Mouse (Mus musculus) liver, embryonic 14.5 days (tissue): ENCODE results near the gene Sectm1a. TPM values are rescaled to one million over a fixed set of nuclear protein-coding genes. Genes with fewer than 3 reads are reported as not detected.
"Not testable (repeated sequence)": the region's sequence is repeated elsewhere in the genome, so short reads cannot be mapped to it uniquely, and the experiment has no call there.

Experiments
- ATAC-seq: fragments of 200-750 bp; cut with Nextera tagmentation; 2 replicates; pipeline ENCODE4 v1.8.0; 2017; ENCODE audit warnings: moderate number of reproducible peaks, mild to moderate bottlenecking, moderate library complexity; ENCODE audit not compliant: insufficient read depth
- DNase-seq, 3 experiments: peaks; one replicate each; pipeline ENCODE4 v3.0.0-alpha.2; 2012 to 2013; ENCODE audit warnings: low read depth in 3 of 3, low spot score in 3 of 3
- H3K27ac ChIP-seq: fragments of 300-500 bp; sonication (generic); 2 replicates; pipeline ENCODE4 v1.5.1; 2014; ENCODE audit warnings: moderate library complexity, mild to moderate bottlenecking, control low read depth, inconsistent platforms
- H3K27me3 ChIP-seq: fragments of 300-500 bp; sonication (generic); 2 replicates; pipeline ENCODE4 v1.6.1; 2014; ENCODE audit warnings: mild to moderate bottlenecking, low read length, moderate library complexity; ENCODE audit not compliant: control insufficient read depth, insufficient read depth
- H3K36me3 ChIP-seq: fragments of 300-500 bp; sonication (generic); replicated peaks from 2 replicates; pipeline ENCODE4 v1.6.1; 2014; ENCODE audit warnings: low read depth; ENCODE audit not compliant: control insufficient read depth, insufficient read depth
- H3K4me1 ChIP-seq, 2 experiments: fragments of 200-500 bp in 1 of 2; fragments of 300-500 bp in 1 of 2; sonication (generic) in 1 of 2; replicated peaks; 2 replicates each; pipeline ENCODE4 v1.6.1; 2012 to 2014; ENCODE audit warnings: antibody characterized with exemption in 1 of 2, inconsistent platforms in 1 of 2, low read length in 1 of 2; ENCODE audit not compliant: control insufficient read depth in 2 of 2, insufficient read depth in 2 of 2
- H3K4me2 ChIP-seq: fragments of 300-500 bp; sonication (generic); 2 replicates; pipeline ENCODE4 v1.6.1; 2014; ENCODE audit warnings: low read depth, mild to moderate bottlenecking, control low read depth, moderate library complexity
- H3K4me3 ChIP-seq, 2 experiments: fragments of 200-500 bp in 1 of 2; fragments of 300-500 bp in 1 of 2; sonication (generic) in 1 of 2; 2 replicates each; pipeline ENCODE4 v1.5.1; 2012 to 2014; ENCODE audit warnings: low read depth in 2 of 2, low read length in 2 of 2, mild to moderate bottlenecking in 2 of 2, control low read depth in 1 of 2, inconsistent platforms in 1 of 2, moderate library complexity in 1 of 2; ENCODE audit not compliant: insufficient read depth in 1 of 2
- H3K9ac ChIP-seq: fragments of 300-500 bp; sonication (generic); replicated peaks from 2 replicates; pipeline ENCODE4 v1.6.1; 2014; ENCODE audit warnings: mild to moderate bottlenecking, control low read depth, moderate library complexity
- H3K9me3 ChIP-seq: fragments of 300-500 bp; sonication (generic); 2 replicates; pipeline ENCODE4 v1.6.1; 2016; ENCODE audit warnings: low read length, mixed read lengths; ENCODE audit not compliant: control insufficient read depth
- CTCF ChIP-seq: IDR thresholded peaks from 2 replicates; pipeline ENCODE4 v1.5.1; 2016; ENCODE audit warnings: antibody characterized with exemption, low read depth, control low read depth
- EP300 ChIP-seq: IDR thresholded peaks from 2 replicates; pipeline ENCODE4 v1.6.1; 2016; ENCODE audit warnings: antibody characterized with exemption, low read depth
- WGBS: fragments of 180-500 bp; shearing (Covaris S2); extraction: QIAGEN DNeasy Blood & Tissue Kit; methylation state at CpG from one replicate; pipeline ENCODE4 v1.1.7; 2014; ENCODE audit not compliant: insufficient replicate concordance; 5-methylcytosine and 5-hydroxymethylcytosine counted together
- polyA plus RNA-seq, 2 experiments: library from polyadenylated mRNA; depleted of rRNA in 1 of 2; stranded (reverse) in 1 of 2; unstranded in 1 of 2; fragments of >200 nt; fragmentation: Nextera tagmentation in 1 of 2; extraction: Ambion mirVana in 1 of 2; gene quantifications; 2 replicates each; pipeline versions ENCODE4 v1.2.1 to v1.2.3; 2012 to 2014

Sectm1a gene
- polyA plus RNA-seq, 2 experiments = 1.0 to 1.3 TPM

- no peaks in the 10 kb centered on the region for H3K36me3 ChIP-seq
- H3K27me3 ChIP-seq = no peaks in the 10 kb centered on the region
- WGBS = 45% methylated on average over 3 of the region's 3 CpGs
- H3K27ac ChIP-seq = no peak overlapping the region
- ATAC-seq = no peak
- no peaks in the 10 kb centered on the region for H3K9me3 ChIP-seq
- TF ChIP-seq CTCF (no peak), EP300 (no peak)
- H3K4me1 ChIP-seq = peaks cover 0 to 10% of the 10 kb centered on the region in 2 experiments
- H3K4me2 ChIP-seq = no peak overlapping the region
- H3K9ac ChIP-seq = no peak overlapping the region
- H3K4me3 ChIP-seq = no peak overlapping the region
- no peak for DNase-seq
Observed at GRCm38 (mm10) chr11:121082250-121082649, 1.2 kb upstream of the Sectm1a start.

- Histone ChIP-seq H3K4me2 (no peak overlapping the region), H3K9ac (no peak overlapping the region), H3K27ac (no peak overlapping the region), H3K4me3 (no peak overlapping the region), H3K9me3 (no peaks in the 10 kb centered on the region), H3K4me1 (peaks cover 0 to 8% of the 10 kb centered on the region in 2 experiments), H3K36me3 (no peaks in the 10 kb centered on the region), H3K27me3 (no peaks in the 10 kb centered on the region)
- DNase-seq (no peak), ATAC-seq (no peak)
- WGBS = 77% methylated on average over 8 of the region's 8 CpGs
- TF ChIP-seq EP300 (no peak), CTCF (no peak)
Observed at GRCm38 (mm10) chr11:121080330-121080729, 690 bp downstream of the Sectm1a start.

GRCm38 (mm10) chr11:121075655-121076054, 5.4 kb downstream of the Sectm1a start:
- Histone ChIP-seq H3K27me3 (no peaks in the 10 kb centered on the region), H3K4me2 (no peak overlapping the region), H3K9me3 (no peaks in the 10 kb centered on the region), H3K4me3 (no peak overlapping the region), H3K27ac (no peak overlapping the region), H3K9ac (no peak overlapping the region), H3K36me3 (no peaks in the 10 kb centered on the region), H3K4me1 (no peaks in the 10 kb centered on the region)
- DNase-seq (no peak), ATAC-seq (no peak)
- TF ChIP-seq CTCF = no peak
- no peak for TF ChIP-seq EP300
- WGBS = 58% methylated on average over 5 of the region's 5 CpGs

- not testable (repeated sequence) for ATAC-seq, H3K9me3 ChIP-seq, H3K27ac ChIP-seq, H3K4me3 ChIP-seq, DNase-seq, H3K27me3 ChIP-seq, H3K4me2 ChIP-seq, H3K9ac ChIP-seq, H3K36me3 ChIP-seq, H3K4me1 ChIP-seq
- 77% methylated on average over 11 of the region's 16 CpGs for WGBS
Observed at GRCm38 (mm10) chr11:121069662-121070061, 11.4 kb downstream of the Sectm1a start.

GRCm38 (mm10) chr11:121067895-121068294, 13.1 kb downstream of the Sectm1a start:
- Histone ChIP-seq H3K27ac (no peak overlapping the region), H3K4me2 (no peak overlapping the region), H3K4me3 (no peak overlapping the region), H3K36me3 (no peaks in the 10 kb centered on the region), H3K9me3 (no peaks in the 10 kb centered on the region), H3K4me1 (no peaks in the 10 kb centered on the region), H3K27me3 (no peaks in the 10 kb centered on the region), H3K9ac (no peak overlapping the region)
- no peak for ATAC-seq
- no peak for TF ChIP-seq EP300
- TF ChIP-seq CTCF = no peak
- DNase-seq = no peak
- WGBS = 80% methylated on average over 2 of the region's 2 CpGs
